Mouse (Mus musculus): ENCODE measurements around the gene Pgbd5.

DNA sequence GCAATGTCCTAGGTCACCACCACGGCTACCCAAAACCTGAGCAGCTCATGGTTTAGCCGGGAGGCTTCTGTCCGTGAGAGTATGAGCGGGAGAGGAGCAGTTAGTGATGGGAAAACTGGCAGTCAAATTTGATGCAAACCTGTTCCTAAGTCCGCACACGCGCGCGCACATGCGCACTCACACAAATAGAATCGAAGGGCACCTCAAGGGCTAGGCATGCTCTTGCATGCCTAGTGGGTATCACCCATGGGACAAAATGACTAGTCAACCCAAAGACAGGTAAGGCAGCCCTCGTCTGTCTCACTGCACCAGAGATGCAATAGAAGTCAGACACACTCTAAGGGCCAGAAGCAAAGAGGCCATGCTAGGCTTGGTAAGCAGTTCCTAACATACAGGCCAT lies 63.1 kb downstream of the Pgbd5 start:
- TF ChIP-seq FLI1 (IDR thresholded peaks at IDR 0.05; ENCODE audit: low read length), result no peak
- no peak for TF ChIP-seq GATA1 (IDR thresholded peaks at IDR 0.05; ENCODE audit: borderline replicate concordance, low read length)
